Comparison of ENCODE assay signal across 12 mouse cellular contexts in the genomic region with DNA sequence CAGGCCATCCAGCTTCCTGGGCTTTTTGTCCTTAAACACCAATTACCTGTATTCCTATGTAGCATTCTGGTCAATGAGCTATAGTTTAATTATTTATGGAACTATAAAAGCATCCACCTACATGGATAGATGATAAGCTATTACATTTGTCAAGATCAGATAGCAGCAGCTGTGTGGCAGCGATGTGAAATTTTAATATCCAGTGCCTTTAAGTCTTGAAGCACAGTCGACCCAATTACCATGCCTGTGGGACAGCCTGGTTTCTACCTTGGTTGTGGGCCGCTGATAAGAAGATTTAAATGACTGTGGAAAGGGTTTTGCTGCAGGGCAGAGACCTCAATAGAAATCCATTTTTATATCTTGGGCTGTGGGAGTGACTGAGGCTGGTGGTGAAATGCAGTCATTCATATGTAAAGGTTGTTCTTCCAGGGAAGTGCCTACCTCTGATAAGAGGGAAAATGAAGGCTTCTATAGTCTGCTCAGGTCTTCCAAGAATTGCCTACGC.
"Had no signal": no experiment of that assay in that cellular context is flagged by ENCODE, and none has a peak within 500 bp of the region (broad histone marks: within the 10 kb centered on the region; RNA-seq: fewer than 3 reads in every experiment).

No protein-coding gene starts in this region.

- H3K4me3 ChIP-seq: limb, embryonic 15.5 days; liver, embryonic 12.5 days; megakaryocyte, embryonic 14.5 days had no signal

- H3K27ac ChIP-seq: limb, embryonic 15.5 days; liver, embryonic 12.5 days; macrophage had no signal

- H3K4me1 ChIP-seq: limb, embryonic 15.5 days; liver, embryonic 12.5 days; megakaryocyte, embryonic 14.5 days had no signal

- H3K9me3 ChIP-seq: limb, embryonic 15.5 days; liver, embryonic 12.5 days; megakaryocyte, embryonic 14.5 days had no signal

- H3K9ac ChIP-seq: limb, embryonic 15.5 days; liver, embryonic 12.5 days; lung, embryonic 14.5 days had no signal

- H3K27me3 ChIP-seq: limb, embryonic 15.5 days; liver, embryonic 12.5 days; megakaryocyte, embryonic 14.5 days had no signal

- DNase-seq: kidney, adult 18-20 months; kidney, postnatal 10 days; lung, embryonic 14.5 days; lung, postnatal 10 days; right cerebral cortex, postnatal 4 days; spleen, adult 18-20 months; thymus, adult 18-20 months; thymus, postnatal 14 days had no signal

- ATAC-seq: liver, embryonic 12.5 days had no signal

- H3K4me2 ChIP-seq: limb, embryonic 15.5 days; liver, embryonic 12.5 days; lung, embryonic 14.5 days had no signal
